Mouse (Mus musculus) ZHBTc4 (cell line): ENCODE measurements around the gene Mrgprx2.

Source experiments
- DNase-seq: peaks from one replicate; pipeline ENCODE4 v3.0.0-alpha.2; 2011; ENCODE audit warnings: low read depth, low spot score

Mrgprx2 gene

DNA sequence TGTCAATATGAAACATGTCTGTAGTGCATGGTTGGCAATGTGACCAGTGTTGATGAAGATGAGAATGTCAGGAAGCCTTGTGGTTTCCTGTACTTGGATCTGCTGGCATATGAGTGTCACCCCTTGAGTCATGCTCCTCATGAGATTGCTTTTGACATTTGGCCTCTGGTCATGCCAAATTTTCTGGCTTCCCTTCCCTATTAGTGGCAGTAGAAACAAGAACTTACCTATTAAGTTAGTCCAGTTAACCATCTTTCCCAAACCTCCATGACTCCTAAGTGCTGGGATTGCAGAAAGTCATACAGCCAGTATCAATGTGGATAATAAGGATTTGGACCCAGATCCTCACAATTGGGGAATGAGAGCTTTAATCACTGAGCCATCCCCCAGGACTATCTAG lies at the start of gene Mrgprx2:
Gene Mrgprx2 (minus strand): TSS at position 101 of the 400 bp plus-strand sequence.
- no peak for DNase-seq

DNA sequence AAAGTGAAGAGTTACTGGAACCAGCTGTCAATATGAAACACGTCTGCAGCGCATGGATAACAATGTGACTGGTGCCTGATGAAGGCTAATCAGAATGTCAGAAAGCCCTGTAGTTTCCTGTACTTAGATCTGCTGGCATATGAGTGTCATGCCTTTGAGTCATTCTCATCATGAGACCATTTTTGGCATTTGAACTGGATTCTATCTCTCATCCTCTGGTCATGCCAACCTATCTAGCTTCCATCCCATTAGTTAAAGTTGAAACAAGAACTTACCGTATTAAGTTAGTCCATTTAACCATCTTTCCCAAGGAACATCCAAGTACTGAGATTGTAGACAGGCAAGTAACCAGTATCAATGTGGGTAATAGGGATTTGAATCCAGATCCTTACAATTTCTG lies 42.9 kb downstream of the Mrgprx2 start, which contains the start of gene Mrgprb1:
Gene Mrgprb1 (minus strand): TSS at position 101 of the 400 bp plus-strand sequence.
- no peak for DNase-seq

DNA sequence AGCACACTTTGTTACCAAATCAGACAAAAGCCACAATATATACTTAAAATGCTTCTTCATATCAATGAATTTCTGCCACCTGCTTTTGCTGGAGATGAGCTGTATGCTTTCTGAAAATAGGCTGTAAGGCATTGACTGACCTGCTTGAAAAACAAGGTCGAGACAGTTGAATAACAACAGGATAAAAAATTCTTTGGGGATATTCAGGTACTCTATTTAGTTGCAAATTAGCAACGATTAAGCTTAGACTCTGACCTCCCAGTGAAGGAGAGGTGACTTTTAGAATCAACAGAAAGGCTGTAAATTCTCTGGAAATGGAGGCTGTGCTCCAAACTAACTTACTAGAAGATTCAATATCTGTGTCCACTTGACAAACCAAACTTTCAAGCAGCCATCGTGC lies 62.5 kb downstream of the Mrgprx2 start:
- DNase-seq: peak; percentile 63

DNA sequence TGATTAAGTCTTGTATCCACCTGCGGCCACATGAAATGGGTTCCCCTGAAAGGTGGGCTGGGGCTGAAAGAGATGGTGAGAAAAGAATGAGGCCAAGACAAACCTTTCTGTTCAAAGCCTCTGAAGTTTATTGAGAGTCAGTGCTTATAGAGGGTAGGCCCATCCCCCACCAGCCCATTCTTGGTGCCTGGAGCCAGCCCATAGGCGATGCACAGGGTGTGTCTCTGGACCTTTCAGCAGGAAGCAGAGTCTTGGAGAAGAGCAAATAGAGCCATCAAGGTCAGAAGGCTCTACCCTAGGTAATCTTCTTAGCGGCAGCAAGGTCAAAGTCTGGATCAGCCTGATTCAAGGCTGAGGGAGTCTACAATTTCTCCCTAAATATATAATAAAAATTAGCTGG lies 63.2 kb downstream of the Mrgprx2 start:
- DNase-seq: peak; percentile 84
